Mouse (Mus musculus) liver, embryonic 12.5 days (tissue): ENCODE results near the gene Tle2. TPM values are rescaled to one million over a fixed set of nuclear protein-coding genes. Genes with fewer than 3 reads are reported as not detected.

ENCODE experiments used
- ATAC-seq: fragments of 200-750 bp; cut with Nextera tagmentation; 2 replicates; pipeline ENCODE4 v1.8.0; 2017; ENCODE audit warnings: moderate number of reproducible peaks, mild to moderate bottlenecking, moderate library complexity
- H3K27ac ChIP-seq: fragments of 300-500 bp; sonication (generic); 2 replicates; pipeline ENCODE4 v1.5.1; 2016; ENCODE audit warnings: mild to moderate bottlenecking
- H3K27me3 ChIP-seq: fragments of 300-500 bp; sonication (generic); replicated peaks from 2 replicates; pipeline ENCODE4 v1.6.1; 2016; ENCODE audit warnings: mild to moderate bottlenecking, moderate library complexity
- H3K36me3 ChIP-seq: fragments of 300-500 bp; sonication (generic); 2 replicates; pipeline ENCODE4 v1.6.1; 2016; ENCODE audit warnings: mild to moderate bottlenecking, moderate library complexity
- H3K4me1 ChIP-seq: fragments of 300-500 bp; sonication (generic); 2 replicates; pipeline ENCODE4 v1.6.1; 2016
- H3K4me2 ChIP-seq: fragments of 300-500 bp; sonication (generic); 2 replicates; pipeline ENCODE4 v1.6.1; 2016; ENCODE audit warnings: mild to moderate bottlenecking, moderate library complexity
- H3K4me3 ChIP-seq: fragments of 300-500 bp; sonication (generic); 2 replicates; pipeline ENCODE4 v1.5.1; 2016; ENCODE audit warnings: mild to moderate bottlenecking, moderate library complexity
- H3K9ac ChIP-seq: fragments of 300-500 bp; sonication (generic); 2 replicates; pipeline ENCODE4 v1.6.1; 2016; ENCODE audit warnings: mild to moderate bottlenecking, moderate library complexity
- H3K9me3 ChIP-seq: fragments of 300-500 bp; sonication (generic); replicated peaks from 2 replicates; pipeline ENCODE4 v1.6.1; 2016; ENCODE audit warnings: mild to moderate bottlenecking, moderate library complexity
- WGBS: fragments of 180-500 bp; shearing (Covaris S2); methylation state at CpG from one replicate; pipeline ENCODE4 v1.1.7; 2016; ENCODE audit not compliant: insufficient replicate concordance; 5-methylcytosine and 5-hydroxymethylcytosine counted together
- polyA plus RNA-seq: library from polyadenylated mRNA; unstranded; fragments of >200 nt; fragmentation: Nextera tagmentation; extraction: Ambion mirVana; gene quantifications from 2 replicates; pipeline ENCODE4 v1.2.1, GENCODE M21; 2016

The Tle2 gene
- polyA plus RNA-seq, 1 experiment from 2014 or later = 4.8 TPM

DNA sequence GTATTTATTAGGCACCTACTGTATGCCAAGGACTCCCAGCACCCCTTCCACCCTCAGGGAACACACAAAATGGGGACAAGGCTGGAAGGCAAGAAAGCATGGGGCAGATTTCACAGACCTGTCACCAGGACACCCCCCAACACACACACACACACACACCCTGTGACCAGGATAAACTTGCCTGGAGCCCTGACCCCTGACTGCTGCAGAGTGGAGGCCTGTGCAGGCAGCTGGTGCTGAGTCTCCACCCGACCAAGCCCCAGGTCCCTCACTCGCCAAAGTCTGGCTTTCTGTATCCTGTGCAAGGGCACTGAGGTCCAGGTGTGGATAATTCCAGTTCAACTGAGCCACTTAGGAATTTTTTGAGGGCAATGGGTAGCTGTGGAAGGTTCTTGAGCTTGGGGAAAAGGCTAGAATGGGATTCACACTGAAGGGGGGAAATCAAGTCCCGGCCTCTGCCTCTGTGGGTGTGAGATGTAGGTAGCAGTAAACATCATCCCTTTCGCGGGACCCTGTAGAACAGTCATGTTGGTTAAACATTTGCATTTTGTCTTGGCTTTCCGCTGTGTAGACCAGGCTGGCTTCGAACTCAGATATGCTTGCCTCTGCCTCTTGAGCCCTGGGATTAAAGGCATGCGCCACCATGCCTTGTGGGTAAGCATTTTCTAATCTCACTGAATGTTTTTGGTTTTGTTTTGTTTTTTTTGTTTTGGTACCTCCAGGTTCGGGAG is 4.7 kb upstream of the Tle2 start:
- no peak overlapping the region for H3K4me3 ChIP-seq
- H3K36me3 ChIP-seq = peaks cover 18% of the 10 kb centered on the region
- peaks cover 71% of the 10 kb centered on the region for H3K4me1 ChIP-seq
- no peaks in the 10 kb centered on the region for H3K9me3 ChIP-seq
- peaks cover 44% of the 10 kb centered on the region for H3K27me3 ChIP-seq
- H3K4me2 ChIP-seq = peak overlapping the region; percentile 93; the same call in 1 of the 2 replicates
- H3K9ac ChIP-seq = no peak overlapping the region
- 62% methylated on average over 9 of the region's 9 CpGs for WGBS
- H3K27ac ChIP-seq = peak overlapping the region; percentile 83; the same call in 1 of the 2 replicates
- no peak for ATAC-seq

DNA sequence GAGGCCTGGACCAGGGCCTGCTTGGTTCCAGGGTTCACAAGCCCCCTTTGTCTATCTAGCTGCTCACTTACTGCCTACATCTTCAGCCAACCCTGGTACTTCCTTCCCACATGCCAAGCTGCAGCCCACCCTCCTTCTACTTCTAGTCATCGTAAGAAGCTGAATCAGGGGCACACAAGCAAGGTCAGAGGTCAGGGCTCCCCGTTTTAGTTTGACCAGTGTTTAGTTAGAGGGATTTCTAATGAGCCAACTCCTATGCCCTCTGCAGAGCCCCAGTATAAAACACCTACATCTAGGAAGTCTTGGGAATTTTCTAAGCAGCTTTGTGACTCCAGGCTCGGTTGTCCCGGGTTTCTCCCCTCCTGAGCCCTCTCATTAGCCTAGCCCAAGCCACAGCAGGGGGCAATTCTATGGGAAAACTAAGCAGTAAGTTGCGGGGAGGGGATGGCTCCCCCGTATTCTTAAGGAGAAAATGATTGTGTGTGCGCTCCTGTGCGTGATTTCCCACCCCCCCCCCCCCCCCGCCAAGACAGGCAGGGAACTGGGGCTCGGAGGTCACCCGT is 4.0 kb upstream of the Tle2 start:
- Histone ChIP-seq H3K27me3 (peaks cover 51% of the 10 kb centered on the region), H3K4me3 (peak overlapping the region; percentile 65), H3K4me2 (peak overlapping the region; percentile 93), H3K27ac (peak overlapping the region; percentile 83), H3K4me1 (peaks cover 73% of the 10 kb centered on the region), H3K9me3 (no peaks in the 10 kb centered on the region), H3K9ac (peak overlapping the region; percentile 74), H3K36me3 (peaks cover 12% of the 10 kb centered on the region)
- 13% methylated on average over 9 of the region's 11 CpGs for WGBS
- no peak for ATAC-seq

DNA sequence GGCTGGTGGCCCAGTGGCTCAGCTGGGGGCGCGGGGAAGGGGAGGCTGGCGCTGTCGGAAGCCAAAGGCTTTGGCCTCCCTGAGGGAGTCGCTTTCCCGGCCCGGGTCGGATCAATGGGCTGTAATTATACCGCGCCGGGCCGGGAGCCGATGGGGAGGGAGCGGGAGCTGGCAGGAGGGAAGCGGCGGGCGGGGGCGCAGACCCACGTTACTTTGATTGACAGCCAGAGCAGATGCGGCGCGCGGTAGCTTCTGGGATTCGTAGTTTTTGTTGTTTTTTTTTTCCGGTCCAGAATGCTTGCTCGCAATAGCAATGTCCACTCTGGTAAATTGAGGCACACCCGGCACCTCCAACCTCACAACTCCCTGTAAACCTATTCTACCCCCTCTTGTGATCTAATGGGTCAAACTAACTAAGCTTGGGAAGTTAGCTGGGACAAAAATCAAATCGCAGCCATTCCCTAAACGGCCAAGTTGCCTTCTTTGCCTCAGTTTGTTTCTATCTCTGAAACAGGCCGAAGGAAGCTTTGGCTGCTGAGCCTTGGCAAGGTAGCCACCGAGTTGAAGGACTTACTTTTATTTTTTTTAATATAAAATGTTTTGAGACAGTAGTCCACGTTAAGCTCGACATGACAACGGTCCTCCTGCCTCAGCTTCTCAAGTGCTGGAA is 3.4 kb upstream of the Tle2 start:
- Histone ChIP-seq H3K4me2 (peak overlapping the region; percentile 93), H3K36me3 (peaks cover 5% of the 10 kb centered on the region), H3K27me3 (peaks cover 57% of the 10 kb centered on the region), H3K4me1 (peaks cover 74% of the 10 kb centered on the region), H3K4me3 (peak overlapping the region; percentile 65), H3K9ac (peak overlapping the region; percentile 74), H3K27ac (peak overlapping the region; percentile 83), H3K9me3 (no peaks in the 10 kb centered on the region)
- 2% methylated on average over 31 of the region's 34 CpGs for WGBS
- ATAC-seq = peak; percentile 22; the same call in 1 of the 2 replicates

DNA sequence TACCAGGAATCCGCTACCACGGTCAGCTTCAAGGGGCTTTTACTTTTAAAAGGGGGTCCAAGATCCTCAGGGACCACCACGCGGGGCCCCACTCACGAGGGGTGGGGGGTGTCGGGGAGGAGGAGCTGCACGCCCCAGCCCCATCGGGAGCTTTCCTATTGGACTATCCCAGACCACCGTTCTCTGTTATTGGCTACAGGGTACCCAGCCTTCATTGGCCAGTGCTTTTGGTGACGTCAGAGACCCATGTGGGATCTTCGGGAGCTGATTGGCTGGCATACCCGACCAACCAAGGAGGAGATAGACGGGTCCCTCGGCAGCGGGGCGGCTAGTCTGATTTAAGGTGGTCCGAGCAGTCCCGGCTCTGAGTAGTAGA is 2.9 kb upstream of the Tle2 start:
- peak overlapping the region; percentile 83 for H3K27ac ChIP-seq
- WGBS = under 1% methylated on average over 18 of the region's 18 CpGs
- H3K36me3 ChIP-seq = no peaks in the 10 kb centered on the region
- H3K4me1 ChIP-seq = peaks cover 78% of the 10 kb centered on the region
- peak overlapping the region; percentile 74 for H3K9ac ChIP-seq
- H3K27me3 ChIP-seq = peaks cover 63% of the 10 kb centered on the region
- H3K9me3 ChIP-seq = no peaks in the 10 kb centered on the region
- H3K4me3 ChIP-seq = peak overlapping the region; percentile 65
- H3K4me2 ChIP-seq = peak overlapping the region; percentile 93
- ATAC-seq = peak; percentile 85

DNA sequence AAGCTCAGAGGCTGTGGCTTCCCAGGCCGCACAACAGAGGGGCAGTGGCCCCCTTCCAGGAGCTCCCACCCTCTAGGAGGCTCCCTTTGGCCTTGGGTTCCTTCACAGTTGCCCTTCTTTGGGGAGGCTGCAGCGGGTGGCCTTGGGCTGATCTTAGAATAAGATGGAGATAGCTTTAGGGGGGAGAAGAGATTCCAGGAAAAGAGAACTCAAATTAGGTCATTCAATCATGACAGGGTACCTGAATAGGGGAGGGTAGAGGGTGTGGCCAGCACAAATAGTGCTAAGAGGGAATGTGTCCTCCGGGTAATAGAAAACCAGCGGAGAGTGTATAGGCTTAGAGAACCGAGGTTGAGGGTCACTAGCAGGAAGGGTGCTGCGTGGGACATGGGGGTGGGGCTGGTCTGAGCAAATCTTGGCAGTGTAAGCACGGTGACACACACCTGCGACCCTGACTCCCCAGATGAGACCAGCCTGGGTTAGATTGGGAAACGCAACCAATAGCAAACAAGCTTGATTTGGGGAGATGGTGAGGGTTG is 2.2 kb upstream of the Tle2 start:
- WGBS = 11% methylated on average over 9 of the region's 9 CpGs
- Histone ChIP-seq H3K4me1 (peaks cover 78% of the 10 kb centered on the region), H3K27me3 (peaks cover 70% of the 10 kb centered on the region), H3K27ac (peak overlapping the region; percentile 64), H3K4me3 (peak overlapping the region; percentile 65), H3K36me3 (no peaks in the 10 kb centered on the region), H3K9me3 (no peaks in the 10 kb centered on the region), H3K4me2 (peak overlapping the region; percentile 93), H3K9ac (peak overlapping the region; percentile 55; the same call in 1 of the 2 replicates)
- ATAC-seq = peak; percentile 0; the same call in 1 of the 2 replicates

DNA sequence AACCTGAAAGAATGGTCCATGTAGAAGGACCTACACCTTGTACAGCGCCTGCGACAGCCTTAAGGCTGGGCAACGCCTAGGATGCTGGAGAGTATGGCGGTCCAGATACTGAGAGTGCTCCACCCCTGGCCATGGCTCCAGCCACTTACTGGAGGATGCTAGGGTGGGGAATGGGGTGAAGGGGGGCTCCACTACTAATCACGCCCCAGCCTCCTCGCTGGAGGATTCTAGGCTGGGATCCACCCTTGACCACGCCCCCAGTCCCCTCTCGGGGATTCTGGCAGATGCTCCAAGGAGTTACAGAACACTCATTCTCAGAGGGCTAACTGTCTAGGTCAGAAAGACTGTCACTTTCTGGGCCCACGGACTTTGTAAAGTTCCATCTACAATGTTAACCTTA is 1.4 kb upstream of the Tle2 start:
- peaks cover 78% of the 10 kb centered on the region for H3K27me3 ChIP-seq
- no peak overlapping the region for H3K9ac ChIP-seq
- WGBS = 8% methylated on average over 9 of the region's 9 CpGs
- no peaks in the 10 kb centered on the region for H3K36me3 ChIP-seq
- peak overlapping the region; percentile 65 for H3K4me3 ChIP-seq
- H3K4me2 ChIP-seq = peak overlapping the region; percentile 93
- peak overlapping the region; percentile 64; the same call in 1 of the 2 replicates for H3K27ac ChIP-seq
- H3K9me3 ChIP-seq = no peaks in the 10 kb centered on the region
- peaks cover 74% of the 10 kb centered on the region for H3K4me1 ChIP-seq
- peak; percentile 77 for ATAC-seq

DNA sequence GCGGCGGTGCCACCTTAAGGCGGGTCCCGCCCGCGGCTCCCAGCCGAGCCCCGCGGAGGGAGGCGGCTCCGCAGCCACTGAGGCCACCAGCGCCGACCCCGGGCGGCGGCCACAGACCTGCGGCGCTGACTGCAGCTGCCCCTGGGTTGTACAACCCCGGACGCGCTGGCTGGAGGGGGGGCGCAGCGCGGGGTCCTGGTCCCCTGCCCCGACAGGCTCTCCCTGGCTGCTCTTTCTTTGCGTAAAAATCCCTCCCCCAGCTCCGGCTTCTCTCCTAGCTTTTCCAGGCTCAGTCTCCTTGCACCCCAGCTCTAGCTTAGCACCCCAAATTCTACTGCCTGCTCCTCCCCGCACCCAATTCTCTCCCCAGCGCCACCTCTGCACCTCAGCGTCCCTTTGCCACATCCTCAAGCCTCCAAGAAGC is 859 bp downstream of the Tle2 start:
- Histone ChIP-seq H3K27me3 (peaks cover 81% of the 10 kb centered on the region), H3K9ac (peak overlapping the region; percentile 51), H3K4me2 (peak overlapping the region; percentile 74), H3K4me3 (peak overlapping the region; percentile 46), H3K27ac (no peak overlapping the region), H3K4me1 (peaks cover 58% of the 10 kb centered on the region), H3K36me3 (no peaks in the 10 kb centered on the region), H3K9me3 (no peaks in the 10 kb centered on the region)
- WGBS = under 1% methylated on average over 30 of the region's 30 CpGs
- ATAC-seq = no peak

DNA sequence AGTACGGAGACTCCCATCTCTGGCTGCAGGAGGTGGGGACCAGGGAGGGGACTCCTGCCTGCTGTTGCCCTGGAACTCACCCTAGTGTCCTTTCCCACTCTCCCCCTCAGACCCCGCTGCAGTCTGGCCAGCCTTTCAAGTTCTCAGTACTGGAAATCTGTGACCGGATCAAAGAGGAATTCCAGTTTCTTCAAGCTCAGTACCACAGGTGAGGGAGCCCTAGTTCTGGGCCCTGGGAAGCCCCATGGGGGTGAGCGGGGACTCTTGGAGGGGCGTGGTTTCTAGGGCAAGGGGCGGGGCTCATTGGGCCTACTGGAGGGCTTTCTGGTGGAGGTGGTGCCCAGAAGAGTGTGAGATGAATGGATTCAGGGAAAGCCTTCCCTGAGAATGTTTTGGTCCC is 1.3 kb downstream of the Tle2 start:
- H3K27me3 ChIP-seq = peaks cover 81% of the 10 kb centered on the region
- H3K9ac ChIP-seq = peak overlapping the region; percentile 51; the same call in 1 of the 2 replicates

DNA sequence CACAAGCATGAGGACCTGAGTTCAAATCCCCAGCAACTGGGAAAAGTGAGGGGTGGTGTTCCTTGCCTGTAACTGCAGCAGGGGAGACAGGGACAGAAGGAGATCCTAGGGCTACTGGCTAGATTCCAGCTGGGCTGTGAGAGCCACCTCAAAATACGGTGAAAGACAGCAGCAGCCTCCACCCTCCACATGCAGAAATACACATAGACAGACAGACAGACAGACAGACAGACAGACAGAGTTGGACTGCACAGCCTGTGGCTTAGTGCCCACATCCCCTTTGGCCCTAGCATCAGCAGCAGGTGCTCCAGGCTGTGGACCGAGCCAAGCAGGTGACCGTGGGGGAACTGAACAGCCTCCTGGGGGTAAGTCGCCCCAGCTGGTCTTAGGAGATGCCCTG is 5.6 kb downstream of the Tle2 start:
- no peak for ATAC-seq
- 58% methylated on average over 4 of the region's 4 CpGs for WGBS
- peak overlapping the region; percentile 34; the same call in 1 of the 2 replicates for H3K4me2 ChIP-seq
- H3K4me1 ChIP-seq = peaks cover 27% of the 10 kb centered on the region
- no peak overlapping the region for H3K9ac ChIP-seq
- H3K36me3 ChIP-seq = no peaks in the 10 kb centered on the region
- no peak overlapping the region for H3K4me3 ChIP-seq
- H3K27ac ChIP-seq = no peak overlapping the region
- no peaks in the 10 kb centered on the region for H3K9me3 ChIP-seq
- H3K27me3 ChIP-seq = peaks cover 93% of the 10 kb centered on the region

More for the DNA sequence above, 1.3 kb downstream of the Tle2 start:
- Histone ChIP-seq H3K27ac (no peak overlapping the region), H3K9me3 (no peaks in the 10 kb centered on the region), H3K4me3 (peak overlapping the region; percentile 46), H3K4me1 (peaks cover 58% of the 10 kb centered on the region), H3K4me2 (peak overlapping the region; percentile 74), H3K36me3 (no peaks in the 10 kb centered on the region)
- WGBS = 7% methylated on average over 6 of the region's 6 CpGs
- ATAC-seq = no peak

DNA sequence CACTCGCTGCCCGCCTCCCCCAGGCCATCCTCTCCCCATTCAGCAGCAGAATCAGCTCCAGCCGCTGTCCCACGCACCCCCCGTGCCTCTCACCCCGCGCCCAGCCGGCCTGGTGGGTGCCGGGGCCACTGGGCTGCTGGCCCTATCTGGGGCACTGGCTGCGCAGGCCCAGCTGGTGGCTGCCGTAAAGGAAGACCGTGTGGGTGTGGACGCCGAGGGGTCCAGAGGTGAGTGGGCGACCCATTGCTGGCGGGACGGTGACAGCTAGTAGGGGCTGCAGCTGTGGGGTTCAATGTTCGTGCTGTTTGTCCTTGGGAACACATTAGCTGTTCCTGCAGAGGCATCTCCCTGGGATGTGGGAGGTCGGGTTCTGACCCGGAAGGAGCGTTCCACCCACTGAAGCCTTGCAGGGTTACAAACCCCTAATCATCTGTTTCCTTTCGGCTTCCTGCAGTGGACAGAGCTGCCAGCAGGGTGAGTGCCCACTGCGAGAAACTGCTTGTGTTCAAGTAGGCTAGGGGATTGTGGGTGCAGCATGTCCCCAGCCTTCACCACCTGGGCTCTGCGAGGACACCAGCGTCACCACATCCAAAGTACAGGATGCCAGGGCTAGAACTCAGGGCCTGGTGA is 6.2 kb downstream of the Tle2 start:
- no peaks in the 10 kb centered on the region for H3K36me3 ChIP-seq
- peaks cover 21% of the 10 kb centered on the region for H3K4me1 ChIP-seq
- peak overlapping the region; percentile 34 for H3K4me2 ChIP-seq
- H3K9me3 ChIP-seq = no peaks in the 10 kb centered on the region
- H3K9ac ChIP-seq = no peak overlapping the region
- no peak for ATAC-seq
- H3K27ac ChIP-seq = no peak overlapping the region
- WGBS = 26% methylated on average over 25 of the region's 25 CpGs
- peaks cover 89% of the 10 kb centered on the region for H3K27me3 ChIP-seq
- H3K4me3 ChIP-seq = no peak overlapping the region

DNA sequence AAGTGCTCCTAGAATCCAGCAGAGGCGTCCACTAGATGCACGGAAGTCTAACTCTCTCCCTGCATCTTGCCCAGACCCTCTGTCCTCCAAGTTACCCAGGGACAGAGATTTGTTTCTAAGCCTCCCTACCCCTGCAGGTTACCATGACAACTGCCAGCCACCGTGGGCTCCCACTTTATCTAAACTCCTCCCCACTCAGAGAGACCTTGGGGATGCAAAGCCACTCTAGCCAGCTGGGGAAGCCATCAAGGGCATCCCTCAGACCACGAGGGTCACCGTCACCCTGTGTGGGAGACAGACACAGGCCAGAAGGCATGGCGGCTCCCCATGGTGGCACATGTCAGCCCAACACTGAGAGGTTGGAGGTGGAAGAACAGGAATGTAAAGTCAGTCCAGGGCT is 9.0 kb downstream of the Tle2 start:
- Histone ChIP-seq H3K27ac (no peak overlapping the region), H3K9ac (no peak overlapping the region), H3K9me3 (no peaks in the 10 kb centered on the region), H3K36me3 (peaks cover 6% of the 10 kb centered on the region; the same call in 1 of the 2 replicates), H3K27me3 (peaks cover 88% of the 10 kb centered on the region), H3K4me1 (peaks cover 13% of the 10 kb centered on the region), H3K4me2 (no peak overlapping the region), H3K4me3 (no peak overlapping the region)
- 41% methylated on average over 6 of the region's 6 CpGs for WGBS
- no peak for ATAC-seq
